8 mouse cellular contexts compared by ENCODE assay signal in the genomic region with DNA sequence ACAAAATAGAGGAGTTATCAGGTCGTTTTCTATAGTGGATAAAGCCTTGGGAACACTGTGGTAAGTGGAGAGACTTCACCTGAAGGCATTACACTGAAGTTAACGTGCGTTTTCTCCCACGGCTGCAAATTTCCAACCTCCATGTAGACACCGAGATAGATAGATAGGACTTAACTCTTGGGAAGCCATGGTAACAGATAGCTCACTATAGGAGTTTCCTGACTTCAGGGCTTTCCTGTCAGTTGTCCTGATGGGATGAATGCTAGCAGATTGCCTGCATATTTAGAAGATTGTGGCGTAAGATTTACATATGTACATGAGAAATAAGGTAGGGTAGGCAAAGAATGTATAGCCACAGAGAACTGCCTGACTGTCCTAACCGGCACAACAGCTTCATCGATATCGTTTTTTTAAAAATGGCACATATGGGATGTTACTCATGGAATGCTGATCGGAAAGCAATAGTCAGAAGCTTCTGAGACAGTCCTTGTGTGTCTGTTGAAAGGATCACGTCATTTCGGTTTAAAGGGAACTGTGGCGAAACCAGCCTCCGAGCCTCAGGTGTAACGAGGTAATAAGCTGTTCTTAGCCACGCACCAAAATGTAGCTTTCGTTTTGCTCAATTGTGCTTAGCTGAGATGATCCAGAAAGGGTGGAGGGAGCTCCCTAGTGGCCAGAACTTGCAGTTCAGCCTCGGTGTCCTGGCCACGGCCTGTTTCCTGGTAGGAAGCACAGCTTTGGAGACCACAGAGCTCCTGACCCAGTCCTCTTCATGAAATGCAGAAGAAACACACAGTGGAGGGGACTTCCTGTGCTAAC.
DNase-seq lines count a peak whose midpoint lies in the region; ATAC-seq lines count a peak whose summit lies in the region.

No protein-coding gene starts in this region.

- H3K36me3 ChIP-seq in hindbrain, embryonic 15.5 days, result no peaks in the 10 kb centered on the region

- H3K4me3 ChIP-seq in hindbrain, embryonic 15.5 days, result peak overlapping the region; percentile 31

- H3K9ac ChIP-seq in hindbrain, embryonic 15.5 days, result no peak overlapping the region

- 0 out of 2 replicates have a peak, but pooled peaks cover 2% of the 10 kb centered on the region for H3K4me1 ChIP-seq in hindbrain, embryonic 15.5 days (replicated peaks)

- peak; percentile 88 for ATAC-seq in hindbrain, embryonic 15.5 days (ENCODE audit: low FRiP score, low read depth)

- H3K4me2 ChIP-seq in hindbrain, embryonic 15.5 days, result peak overlapping the region; percentile 47

- H3K27me3 ChIP-seq in hindbrain, embryonic 15.5 days, result no peaks in the 10 kb centered on the region

- no peaks in the 10 kb centered on the region for H3K9me3 ChIP-seq in hindbrain, embryonic 15.5 days

- H3K27ac ChIP-seq in hindbrain, embryonic 15.5 days (replicated peaks), result no peak overlapping the region

- WGBS in hindbrain, embryonic 15.5 days, result 41% methylated on average over 19 of the region's 19 CpGs

- peak; percentile 72 for DNase-seq in R1 (ENCODE audit: low read depth, low spot score)
- peak; percentile 86 to 90 for DNase-seq in cerebellum, postnatal 36 days
- DNase-seq in frontal cortex, postnatal 36 days (ENCODE audit: low spot score in 2 of 2), result peak; percentile 86 to 91
- DNase-seq in left cerebral cortex, adult 11 months (ENCODE audit: low spot score), result peak; percentile 79
- peak; percentile 82 to 90 for DNase-seq in lung, postnatal 4 days
- DNase-seq in retina, postnatal 7 days (ENCODE audit: low read depth, low spot score), result peak; percentile 38
- peak; percentile 56 for DNase-seq in urinary bladder, adult 2 months (ENCODE audit: low spot score)

Comparison
In these comparisons a context has a peak if more than half of its experiments do, and no peak if none do; other contexts are left out.
1. DNase-seq: peak in every context shown above with its lines; median percentile 88 in frontal cortex, postnatal 36 days; 88 in cerebellum, postnatal 36 days; 86 in lung, postnatal 4 days; 79 in left cerebral cortex, adult 11 months; 72 in R1; 56 in urinary bladder, adult 2 months; 38 in retina, postnatal 7 days.